Mouse (Mus musculus) kidney, adult 2 months (tissue): Measurements from ENCODE around the gene Ccl1. TPM values are rescaled to one million over a fixed set of nuclear protein-coding genes. Genes with fewer than 3 reads are reported as not detected.
A peak's percentile ranks its signal among the peaks of the same experiment; 100 is the strongest.

ENCODE experiments used
- DNase-seq: peaks from one replicate; pipeline ENCODE4 v3.0.0; 2021
- H3K27ac ChIP-seq: fragments of 200-500 bp; 2 replicates; pipeline ENCODE4 v1.5.1; 2012; ENCODE audit warnings: low read depth, low read length, control low read depth, inconsistent platforms; ENCODE audit not compliant: insufficient read depth
- H3K27me3 ChIP-seq: fragments of 200-500 bp; replicated peaks from 2 replicates; pipeline ENCODE4 v1.6.1; 2012; ENCODE audit warnings: mild to moderate bottlenecking, moderate library complexity, low read length, inconsistent platforms; ENCODE audit not compliant: control insufficient read depth, insufficient read depth
- H3K36me3 ChIP-seq: fragments of 200-500 bp; 2 replicates; pipeline ENCODE4 v1.6.1; 2012; ENCODE audit warnings: mild to moderate bottlenecking, moderate library complexity, low read length, inconsistent platforms; ENCODE audit not compliant: control insufficient read depth, insufficient read depth
- H3K4me1 ChIP-seq: fragments of 200-500 bp; 2 replicates; pipeline ENCODE4 v1.6.1; 2011; ENCODE audit warnings: low read length; ENCODE audit not compliant: control insufficient read depth, insufficient read depth
- H3K4me3 ChIP-seq: fragments of 200-500 bp; 2 replicates; pipeline ENCODE4 v1.5.1; 2011; ENCODE audit warnings: mild to moderate bottlenecking, low read depth, low read length, control low read depth; ENCODE audit not compliant: insufficient read depth
- CTCF ChIP-seq: fragments of 200-500 bp; conservative IDR thresholded peaks from 2 replicates; pipeline ENCODE4 v1.5.1; 2011; ENCODE audit warnings: low read depth, mild to moderate bottlenecking, control low read depth, low read length, moderate library complexity, mixed read lengths; ENCODE audit not compliant: insufficient read depth, insufficient read length
- POLR2A ChIP-seq: fragments of 200-500 bp; IDR thresholded peaks from one replicate; pipeline ENCODE4 v1.6.1; 2011; ENCODE audit warnings: low read depth, low read length, control low read depth
- whole genome bisulfite sequencing: fragments of 180-500 bp; shearing (Covaris S2); methylation state at CpG from one replicate; pipeline ENCODE4 v1.1.7; 2018; 5-methylcytosine and 5-hydroxymethylcytosine counted together
- polyA plus RNA-seq: library from polyadenylated mRNA; depleted of rRNA; stranded (reverse); fragments of >200 nt; gene quantifications from 2 replicates; pipeline ENCODE4 v1.2.3, GENCODE M21; 2012

The Ccl1 gene
- polyA plus RNA-seq, 1 experiment, result not detected

DNA sequence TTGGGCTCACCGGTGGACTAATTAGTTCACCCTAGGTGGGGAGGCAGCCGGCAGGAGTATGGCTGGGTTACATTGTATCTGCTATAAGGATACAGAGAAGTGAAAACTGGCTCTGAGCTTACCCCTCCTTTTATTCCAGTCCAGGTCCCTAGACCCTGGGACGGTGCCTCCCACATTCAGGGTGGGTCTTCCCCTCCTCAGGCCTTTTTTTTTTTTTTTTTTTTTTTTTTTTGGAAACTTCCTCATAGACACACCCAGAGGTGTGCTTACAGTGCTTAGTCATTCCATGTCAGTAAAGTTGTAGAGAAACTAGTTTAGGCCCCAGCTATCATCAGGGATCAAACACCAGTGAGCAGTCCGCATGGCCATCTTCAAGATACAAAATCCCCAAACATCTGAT is 7.6 kb downstream of the Ccl1 start:
- no peaks in the 10 kb centered on the region for H3K27me3 ChIP-seq
- H3K36me3 ChIP-seq, result no peaks in the 10 kb centered on the region
- H3K27ac ChIP-seq, result no peak overlapping the region
- DNase-seq, result no peak
- WGBS, result 79% methylated on average over 4 of the region's 4 CpGs
- no peak for TF ChIP-seq CTCF
- no peak for TF ChIP-seq POLR2A
- no peaks in the 10 kb centered on the region for H3K4me1 ChIP-seq
- H3K4me3 ChIP-seq, result no peak overlapping the region

GRCm38 (mm10) chr11:82290841-82291240 is 14.6 kb downstream of the Ccl1 start:
- no peak for DNase-seq
- Histone ChIP-seq H3K4me3 (no peak overlapping the region), H3K27me3 (no peaks in the 10 kb centered on the region), H3K36me3 (no peaks in the 10 kb centered on the region), H3K27ac (no peak overlapping the region), H3K4me1 (no peaks in the 10 kb centered on the region)
- TF ChIP-seq CTCF (no peak), POLR2A (no peak)

GRCm38 (mm10) chr11:82274149-82274812 is 31.2 kb downstream of the Ccl1 start:
- Histone ChIP-seq H3K36me3 (no peaks in the 10 kb centered on the region), H3K4me3 (no peak overlapping the region), H3K4me1 (no peaks in the 10 kb centered on the region), H3K27ac (no peak overlapping the region), H3K27me3 (no peaks in the 10 kb centered on the region)
- WGBS, result 48% methylated on average over 8 of the region's 8 CpGs
- TF ChIP-seq CTCF (no peak), POLR2A (no peak)
- no peak for DNase-seq

DNA sequence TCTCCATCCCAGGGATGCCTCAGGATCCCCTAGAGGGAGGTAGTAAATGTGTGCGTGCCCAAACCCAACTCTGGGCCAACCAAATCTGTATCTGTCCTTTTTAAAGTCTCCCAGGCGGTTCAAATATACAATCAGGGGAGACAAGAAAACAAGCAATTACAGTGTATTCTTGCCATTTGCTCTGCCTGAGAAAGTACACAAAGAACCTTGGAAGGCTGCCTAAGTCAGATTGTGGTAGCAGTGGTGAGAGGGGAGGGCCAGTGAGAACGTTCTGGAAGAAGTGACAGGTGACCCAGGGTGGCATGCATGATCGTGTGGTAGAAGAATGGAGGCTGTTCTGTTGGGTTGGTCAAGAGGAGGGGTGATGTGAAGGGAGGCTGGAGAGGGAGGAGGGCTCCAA is 46.4 kb downstream of the Ccl1 start:
- TF ChIP-seq POLR2A (no peak), CTCF (no peak)
- DNase-seq, result no peak
- Histone ChIP-seq H3K4me1 (no peaks in the 10 kb centered on the region), H3K36me3 (no peaks in the 10 kb centered on the region), H3K27ac (no peak overlapping the region), H3K4me3 (no peak overlapping the region), H3K27me3 (no peaks in the 10 kb centered on the region)
- WGBS, result 47% methylated on average over 4 of the region's 4 CpGs

DNA sequence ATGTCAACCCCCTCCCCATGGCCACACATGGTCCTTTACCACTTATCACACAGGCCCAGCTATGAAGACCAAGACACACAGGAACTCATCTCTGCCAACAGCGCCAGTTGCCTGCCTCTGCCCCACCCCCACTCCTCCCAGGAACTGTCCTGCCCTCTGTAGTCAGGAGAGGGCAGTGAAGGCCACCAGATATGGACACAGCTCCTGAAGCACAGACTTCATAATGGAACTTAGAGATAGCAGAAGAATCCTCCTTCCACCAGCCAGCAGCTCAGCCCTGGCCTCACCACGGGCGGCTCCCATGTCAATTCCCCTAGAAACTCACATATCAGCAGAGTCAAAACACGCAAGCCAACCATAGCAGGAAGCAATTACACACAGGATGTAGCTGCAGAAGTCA is 49.9 kb downstream of the Ccl1 start:
- 22% methylated on average over 4 of the region's 4 CpGs for WGBS
- no peak overlapping the region for H3K4me3 ChIP-seq
- no peak for TF ChIP-seq POLR2A
- peak; percentile 49 for TF ChIP-seq CTCF
- no peaks in the 10 kb centered on the region for H3K36me3 ChIP-seq
- H3K27ac ChIP-seq, result no peak overlapping the region
- peak; percentile 12 for DNase-seq
- no peaks in the 10 kb centered on the region for H3K27me3 ChIP-seq
- no peaks in the 10 kb centered on the region for H3K4me1 ChIP-seq

DNA sequence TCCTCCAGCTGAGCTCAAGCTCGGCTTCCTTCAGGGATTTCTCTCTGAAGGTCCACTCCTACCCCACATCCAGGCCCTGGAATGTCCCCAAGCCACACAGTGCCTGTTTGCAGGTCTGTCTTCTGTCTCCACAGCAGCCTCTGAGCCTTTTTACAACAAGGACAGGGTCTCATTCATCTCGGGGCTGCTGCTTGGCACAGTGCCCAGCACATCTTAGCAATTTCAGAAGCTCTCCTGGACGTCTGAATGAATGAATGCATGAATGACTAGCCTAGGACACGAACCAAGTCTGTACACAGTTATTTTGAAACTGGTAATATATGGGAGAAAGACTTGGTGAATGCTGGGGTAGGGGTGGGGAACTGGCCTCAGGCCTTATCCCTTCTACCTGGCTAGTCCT is 52.1 kb downstream of the Ccl1 start:
- TF ChIP-seq POLR2A, result no peak
- TF ChIP-seq CTCF, result no peak
- Histone ChIP-seq H3K4me3 (no peak overlapping the region), H3K36me3 (no peaks in the 10 kb centered on the region), H3K4me1 (no peaks in the 10 kb centered on the region), H3K27ac (no peak overlapping the region), H3K27me3 (no peaks in the 10 kb centered on the region)
- 25% methylated on average over 4 of the region's 4 CpGs for WGBS
- no peak for DNase-seq

GRCm38 (mm10) chr11:82251251-82251650 is 54.2 kb downstream of the Ccl1 start:
- DNase-seq, result no peak
- no peaks in the 10 kb centered on the region for H3K36me3 ChIP-seq
- H3K27ac ChIP-seq, result no peak overlapping the region
- H3K4me3 ChIP-seq, result no peak overlapping the region
- WGBS, result 70% methylated on average over 6 of the region's 6 CpGs
- H3K27me3 ChIP-seq, result no peaks in the 10 kb centered on the region
- no peaks in the 10 kb centered on the region for H3K4me1 ChIP-seq
- no peak for TF ChIP-seq CTCF
- no peak for TF ChIP-seq POLR2A
